Mouse (Mus musculus) spleen, adult 2 months (tissue): Measurements from ENCODE around the gene Trpm4.

Experiments
- CTCF ChIP-seq: fragments of 200-500 bp; IDR thresholded peaks from 2 replicates; pipeline ENCODE4 v1.5.1; 2011; ENCODE audit warnings: mild to moderate bottlenecking, inconsistent platforms; ENCODE audit not compliant: insufficient read depth, insufficient read length, insufficient replicate concordance; ENCODE audit errors: extremely low read depth
- POLR2A ChIP-seq: fragments of 200-500 bp; IDR thresholded peaks from 2 replicates; pipeline ENCODE4 v1.6.1; 2011; ENCODE audit warnings: low read depth, low read length, inconsistent platforms

GRCm38 (mm10) chr7:45304869-45305268, 28.7 kb downstream of the Trpm4 start:
- TF ChIP-seq POLR2A (no peak), CTCF (no peak)
